Mouse (Mus musculus): ENCODE measurements around the gene Dydc1. TPM values are rescaled to one million over a fixed set of nuclear protein-coding genes. Genes with fewer than 3 reads are reported as not detected.

Gene Dydc1
- polyA plus RNA-seq, 1 experiment from 2014 or later: 0.22 TPM

DNA sequence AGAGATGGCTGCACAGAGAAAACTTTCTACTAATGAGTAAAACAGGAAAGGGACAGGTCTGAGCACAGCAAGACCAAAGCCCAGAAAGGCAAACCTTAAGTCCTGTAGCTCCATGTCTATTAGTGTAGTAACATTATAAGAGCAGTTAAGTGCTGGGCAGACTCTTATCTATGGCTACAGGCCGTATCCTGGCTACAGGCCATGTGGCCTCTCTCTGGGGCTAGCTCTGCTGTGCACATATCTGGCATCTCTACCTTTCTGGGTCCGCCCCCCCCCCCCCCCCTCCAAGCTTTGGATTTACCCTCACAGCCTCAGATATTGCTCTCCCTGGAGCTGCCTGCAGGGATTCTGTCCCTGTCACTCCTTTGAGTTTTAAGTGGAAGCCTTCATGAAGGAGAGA lies 7.5 kb upstream of the Dydc1 start:
- no peak for ATAC-seq (ENCODE audit: low FRiP score)
- no peaks in the 10 kb centered on the region for H3K9me3 ChIP-seq (replicated peaks)
- no peak overlapping the region for H3K4me3 ChIP-seq
- H3K36me3 ChIP-seq: no peaks in the 10 kb centered on the region
- H3K27me3 ChIP-seq: no peaks in the 10 kb centered on the region
- no peak overlapping the region for H3K27ac ChIP-seq
- no peaks in the 10 kb centered on the region for H3K4me1 ChIP-seq
- no peak overlapping the region for H3K4me2 ChIP-seq (replicated peaks)
- 44% methylated on average over 1 of the region's 2 CpGs for WGBS
- H3K9ac ChIP-seq: no peak overlapping the region

DNA sequence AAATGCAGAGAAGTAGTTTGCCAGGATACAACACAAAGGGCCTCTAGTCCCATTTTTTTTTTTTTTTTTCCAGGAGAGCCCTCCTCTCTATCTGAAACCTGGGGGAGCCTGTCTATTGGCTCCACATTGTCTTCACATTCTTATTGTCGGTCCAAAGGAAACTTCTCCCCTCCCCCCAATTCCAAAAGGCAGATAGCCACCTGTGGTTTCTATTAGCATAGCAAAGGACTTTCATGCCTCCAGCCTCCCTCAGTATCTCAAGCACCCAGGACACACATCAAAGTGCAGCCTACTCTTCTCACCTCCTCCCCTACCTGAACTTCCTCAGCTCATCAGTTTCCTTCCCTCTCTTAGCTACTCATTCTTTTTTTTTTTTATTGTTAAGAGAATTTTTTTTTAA lies 6.3 kb upstream of the Dydc1 start:
- Histone ChIP-seq H3K4me3 (no peak overlapping the region), H3K27me3 (no peaks in the 10 kb centered on the region), H3K9me3 (replicated peaks) (no peaks in the 10 kb centered on the region), H3K9ac (no peak overlapping the region), H3K4me1 (no peaks in the 10 kb centered on the region), H3K36me3 (no peaks in the 10 kb centered on the region), H3K27ac (no peak overlapping the region), H3K4me2 (replicated peaks) (no peak overlapping the region)
- ATAC-seq (ENCODE audit: low FRiP score): no peak
- WGBS: 0% methylated on average over 1 of the region's 1 CpGs

DNA sequence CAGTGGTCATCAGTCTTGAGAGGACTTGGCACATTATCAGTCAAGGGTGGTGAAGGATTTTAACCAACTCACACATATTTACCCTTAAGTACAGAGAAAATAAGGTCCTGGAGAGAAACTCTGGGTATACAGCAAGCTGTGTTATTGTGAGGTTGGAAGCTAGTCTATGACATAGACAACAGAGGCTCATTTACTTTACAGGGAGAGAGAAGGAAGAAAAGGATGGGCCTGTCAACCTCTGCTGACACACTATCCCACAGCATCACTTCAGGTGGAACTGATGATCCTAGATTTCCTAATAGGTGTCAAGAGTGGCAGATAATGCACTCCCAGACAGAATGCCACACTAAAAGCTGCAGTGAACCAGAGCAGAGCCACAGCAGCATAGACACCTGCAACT lies 3.6 kb upstream of the Dydc1 start, which contains the start of gene Dydc2:
Gene Dydc2, minus strand, starts transcription at position 101 of the 400 bp plus-strand sequence.
- no peak within 1 kb of the TSS for H3K4me3 ChIP-seq
- H3K9me3 ChIP-seq (replicated peaks): no peaks in the 10 kb centered on the region
- H3K27me3 ChIP-seq: no peaks in the 10 kb centered on the region
- H3K4me2 ChIP-seq (replicated peaks): no peak within 1 kb of the TSS
- no peak for ATAC-seq (ENCODE audit: low FRiP score)
- H3K4me1 ChIP-seq: peaks cover 4% of the 10 kb centered on the region; the same call in 1 of the 2 replicates
- no peak within 1 kb of the TSS for H3K27ac ChIP-seq
- H3K36me3 ChIP-seq: no peaks in the 10 kb centered on the region
- H3K9ac ChIP-seq: no peak within 1 kb of the TSS

DNA sequence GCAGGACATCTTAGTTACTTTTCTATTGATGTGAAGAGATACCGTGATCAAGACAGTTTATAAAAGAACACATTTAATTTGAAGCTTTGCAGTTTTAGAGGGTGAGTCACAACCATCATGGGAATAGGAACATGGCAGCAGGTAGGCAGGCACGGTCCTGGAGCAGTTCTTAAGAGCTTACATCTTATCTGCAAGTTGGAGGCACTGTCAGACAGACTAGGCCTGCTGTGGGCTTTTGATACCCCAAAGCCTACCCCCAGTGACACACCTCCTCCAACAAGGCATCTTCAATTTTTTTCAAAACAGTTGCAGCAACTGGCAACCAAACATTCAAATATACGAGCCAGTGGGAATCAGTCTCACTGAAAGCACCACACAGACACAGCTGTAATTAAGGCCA lies 2.4 kb upstream of the Dydc1 start:
- Histone ChIP-seq H3K27ac (no peak overlapping the region), H3K4me2 (replicated peaks) (no peak overlapping the region), H3K9me3 (replicated peaks) (no peaks in the 10 kb centered on the region), H3K36me3 (no peaks in the 10 kb centered on the region), H3K27me3 (no peaks in the 10 kb centered on the region), H3K9ac (no peak overlapping the region), H3K4me3 (no peak overlapping the region), H3K4me1 (peaks cover 4% of the 10 kb centered on the region; the same call in 1 of the 2 replicates)
- WGBS: 75% methylated on average over 3 of the region's 3 CpGs
- ATAC-seq (ENCODE audit: low FRiP score): no peak

DNA sequence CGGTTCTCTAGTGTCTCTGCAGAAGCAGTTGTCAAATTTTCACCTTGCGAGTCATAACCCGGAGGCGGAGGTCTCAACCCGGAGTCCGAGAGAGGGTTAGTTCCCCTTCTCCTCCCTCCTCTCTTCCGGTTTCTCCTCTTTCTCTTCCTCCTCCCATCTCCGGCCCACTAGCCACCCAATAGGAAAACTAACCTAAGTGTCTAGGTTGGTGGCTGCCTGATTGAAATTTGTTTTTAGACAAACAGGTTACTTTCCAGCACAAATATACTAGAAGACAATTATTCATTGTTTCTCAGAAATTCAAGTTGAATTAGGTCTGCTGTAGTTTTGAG lies 199 bp downstream of the Dydc1 start:
- ATAC-seq (ENCODE audit: low FRiP score): peak; percentile 69; the same call in 1 of the 2 replicates
- peaks cover 4% of the 10 kb centered on the region; the same call in 1 of the 2 replicates for H3K4me1 ChIP-seq
- H3K4me3 ChIP-seq: peak overlapping the region; percentile 41
- H3K27ac ChIP-seq: no peak overlapping the region
- no peaks in the 10 kb centered on the region for H3K9me3 ChIP-seq (replicated peaks)
- peak overlapping the region; percentile 62 for H3K4me2 ChIP-seq (replicated peaks)
- 6% methylated on average over 8 of the region's 8 CpGs for WGBS
- H3K36me3 ChIP-seq: no peaks in the 10 kb centered on the region
- H3K9ac ChIP-seq: 0 out of 2 replicates have a peak overlapping the region, but pooled peaks have one; percentile 35
- no peaks in the 10 kb centered on the region for H3K27me3 ChIP-seq

DNA sequence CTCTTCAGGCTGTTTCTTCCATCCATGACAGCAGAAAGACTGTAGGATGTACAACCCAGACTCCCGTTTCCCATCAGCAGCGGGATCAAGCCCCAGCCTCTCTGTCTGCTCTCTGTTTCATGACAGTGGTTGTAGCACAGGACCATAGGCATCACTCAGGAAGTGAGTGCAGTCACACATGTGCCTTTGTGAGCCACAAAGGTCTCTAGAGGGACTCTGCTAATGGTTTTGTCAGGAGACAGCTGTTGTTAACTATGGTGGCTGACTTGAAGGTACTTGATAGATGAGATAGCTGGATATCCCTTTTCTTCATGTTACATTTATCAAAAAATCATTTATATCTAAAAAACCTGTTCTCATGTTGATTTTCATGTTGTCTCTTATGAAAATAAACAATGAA lies 9.7 kb downstream of the Dydc1 start:
- Histone ChIP-seq H3K27ac (no peak overlapping the region), H3K36me3 (no peaks in the 10 kb centered on the region), H3K4me2 (replicated peaks) (no peak overlapping the region), H3K9ac (no peak overlapping the region), H3K27me3 (no peaks in the 10 kb centered on the region), H3K9me3 (replicated peaks) (no peaks in the 10 kb centered on the region), H3K4me3 (no peak overlapping the region), H3K4me1 (no peaks in the 10 kb centered on the region)
- no peak for ATAC-seq (ENCODE audit: low FRiP score)
- 82% methylated on average over 2 of the region's 2 CpGs for WGBS

DNA sequence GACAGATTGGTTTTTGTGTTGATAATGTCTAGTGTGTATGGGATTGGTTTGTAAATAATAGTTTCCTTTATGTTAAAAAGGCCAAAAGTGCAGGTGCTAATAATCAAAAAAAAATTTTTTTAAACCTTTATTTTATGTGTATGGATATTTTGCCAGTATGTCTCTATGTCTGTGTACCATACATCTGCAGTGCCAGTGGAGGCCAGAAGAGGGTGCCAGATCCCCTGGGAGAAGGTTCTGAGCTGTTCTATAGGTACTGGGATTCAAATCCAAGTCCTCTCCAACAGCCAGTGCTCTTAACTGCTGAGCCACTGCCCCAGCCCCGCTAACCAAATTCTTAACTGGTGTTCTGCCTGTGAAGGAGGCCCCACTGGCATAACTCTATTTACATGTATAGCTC lies 14.8 kb downstream of the Dydc1 start:
- Histone ChIP-seq H3K4me2 (replicated peaks) (no peak overlapping the region), H3K4me1 (no peaks in the 10 kb centered on the region), H3K4me3 (no peak overlapping the region), H3K9me3 (replicated peaks) (no peaks in the 10 kb centered on the region), H3K27me3 (no peaks in the 10 kb centered on the region), H3K36me3 (no peaks in the 10 kb centered on the region), H3K27ac (no peak overlapping the region), H3K9ac (no peak overlapping the region)
- ATAC-seq (ENCODE audit: low FRiP score): no peak
- WGBS: 82% methylated on average over 1 of the region's 1 CpGs

DNA sequence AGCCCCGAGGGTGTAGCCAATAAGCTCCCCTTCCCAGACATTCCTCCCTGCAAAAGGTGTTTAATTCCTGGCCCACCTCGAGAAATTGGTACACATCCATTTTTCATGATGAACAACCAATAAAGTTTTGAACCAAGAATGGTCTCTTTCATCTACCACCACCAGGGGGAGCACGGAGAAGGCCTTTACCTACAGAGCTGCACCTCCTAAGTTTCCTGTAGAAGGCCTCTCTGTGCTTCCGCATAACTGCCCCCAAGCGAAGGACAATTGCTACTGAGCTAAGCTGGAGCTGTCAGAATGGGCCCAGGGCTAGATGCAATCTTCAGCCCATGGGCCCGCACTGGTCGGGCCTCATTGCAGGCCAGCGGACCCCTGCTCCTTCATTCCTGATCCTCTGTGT lies 18.1 kb downstream of the Dydc1 start:
- H3K4me2 ChIP-seq (replicated peaks): no peak overlapping the region
- no peaks in the 10 kb centered on the region for H3K36me3 ChIP-seq
- H3K9ac ChIP-seq: no peak overlapping the region
- H3K27ac ChIP-seq: no peak overlapping the region
- no peaks in the 10 kb centered on the region for H3K4me1 ChIP-seq
- ATAC-seq (ENCODE audit: low FRiP score): no peak
- WGBS: 45% methylated on average over 8 of the region's 8 CpGs
- H3K27me3 ChIP-seq: no peaks in the 10 kb centered on the region
- no peaks in the 10 kb centered on the region for H3K9me3 ChIP-seq (replicated peaks)
- H3K4me3 ChIP-seq: no peak overlapping the region

DNA sequence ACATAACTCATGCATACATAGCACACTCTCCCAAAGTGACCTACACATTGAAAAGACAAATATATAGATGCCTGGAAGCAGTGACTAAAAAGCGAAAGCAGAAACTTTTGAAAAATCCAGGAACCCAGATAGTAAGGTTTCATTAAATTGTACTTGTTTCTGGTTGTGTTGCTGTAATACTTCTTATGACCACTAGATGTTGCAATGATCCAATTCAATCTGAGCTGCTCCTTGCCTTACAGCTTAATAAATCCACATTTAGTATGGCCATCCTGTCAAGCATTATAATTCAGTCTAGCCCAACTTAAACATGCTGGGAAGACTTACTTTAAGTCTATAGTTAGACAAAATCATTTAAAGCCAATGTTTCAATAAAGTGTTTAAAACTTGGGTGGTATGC lies 21.4 kb downstream of the Dydc1 start:
- Histone ChIP-seq H3K4me1 (no peaks in the 10 kb centered on the region), H3K4me2 (replicated peaks) (no peak overlapping the region), H3K9me3 (replicated peaks) (no peaks in the 10 kb centered on the region), H3K4me3 (no peak overlapping the region), H3K27ac (no peak overlapping the region), H3K27me3 (no peaks in the 10 kb centered on the region), H3K36me3 (no peaks in the 10 kb centered on the region), H3K9ac (no peak overlapping the region)
- ATAC-seq (ENCODE audit: low FRiP score): no peak
- WGBS: 54% methylated on average over 1 of the region's 1 CpGs

DNA sequence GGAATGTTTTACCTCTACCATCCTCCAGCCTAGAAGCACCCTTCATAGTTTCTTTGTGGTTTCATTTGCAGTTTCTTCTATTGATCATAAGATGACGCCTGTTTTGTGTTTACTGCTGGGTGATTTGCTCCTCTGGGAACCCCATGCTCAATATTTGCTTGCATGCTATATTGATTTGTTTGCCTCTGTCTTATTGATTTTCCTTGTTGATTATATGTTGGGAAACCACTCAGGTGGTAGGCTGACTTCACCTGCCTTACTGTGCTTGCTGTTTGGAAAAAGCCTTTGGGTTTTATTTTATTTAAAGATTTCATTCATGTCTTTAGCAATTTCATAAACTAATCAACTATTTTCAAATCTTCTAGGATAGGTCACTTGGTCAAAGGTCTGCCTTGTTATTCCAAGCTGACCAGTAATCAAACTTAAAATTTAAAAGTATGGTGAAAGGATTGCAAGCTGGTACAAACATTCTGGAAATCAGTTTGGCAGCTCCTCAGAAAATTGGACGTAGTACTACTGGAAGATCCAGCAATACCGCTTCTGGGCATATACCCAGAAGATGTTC lies 23.7 kb downstream of the Dydc1 start:
- Histone ChIP-seq H3K4me1 (no peaks in the 10 kb centered on the region), H3K27me3 (no peaks in the 10 kb centered on the region), H3K27ac (no peak overlapping the region), H3K4me3 (no peak overlapping the region), H3K9ac (no peak overlapping the region), H3K9me3 (replicated peaks) (no peaks in the 10 kb centered on the region), H3K4me2 (replicated peaks) (no peak overlapping the region), H3K36me3 (no peaks in the 10 kb centered on the region)
- no peak for ATAC-seq (ENCODE audit: low FRiP score)
- WGBS: 86% methylated on average over 3 of the region's 3 CpGs

DNA sequence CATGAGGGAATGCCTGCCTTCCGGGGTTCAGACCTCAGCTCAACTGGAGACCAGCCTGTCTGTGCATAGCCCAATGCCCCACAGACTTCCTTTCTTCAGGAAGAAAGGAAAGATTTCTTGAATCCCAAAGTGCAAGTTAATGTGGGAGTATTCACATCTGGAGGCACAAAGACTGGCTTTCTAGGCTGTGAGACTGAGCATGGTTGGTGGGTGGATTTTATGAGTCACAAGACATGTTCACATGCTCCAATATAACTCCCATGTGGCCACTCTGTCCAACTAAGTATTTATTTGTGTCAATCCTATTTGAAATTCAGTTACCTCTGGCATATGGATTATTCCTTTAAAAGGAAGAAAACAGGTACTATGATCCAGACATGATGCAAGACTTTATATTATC lies 26.0 kb downstream of the Dydc1 start:
- Histone ChIP-seq H3K36me3 (no peaks in the 10 kb centered on the region), H3K4me2 (replicated peaks) (no peak overlapping the region), H3K27me3 (no peaks in the 10 kb centered on the region), H3K27ac (no peak overlapping the region), H3K9ac (no peak overlapping the region), H3K4me1 (no peaks in the 10 kb centered on the region), H3K4me3 (no peak overlapping the region), H3K9me3 (replicated peaks) (no peaks in the 10 kb centered on the region)
- no peak for ATAC-seq (ENCODE audit: low FRiP score)
- WGBS: 92% methylated on average over 1 of the region's 1 CpGs

DNA sequence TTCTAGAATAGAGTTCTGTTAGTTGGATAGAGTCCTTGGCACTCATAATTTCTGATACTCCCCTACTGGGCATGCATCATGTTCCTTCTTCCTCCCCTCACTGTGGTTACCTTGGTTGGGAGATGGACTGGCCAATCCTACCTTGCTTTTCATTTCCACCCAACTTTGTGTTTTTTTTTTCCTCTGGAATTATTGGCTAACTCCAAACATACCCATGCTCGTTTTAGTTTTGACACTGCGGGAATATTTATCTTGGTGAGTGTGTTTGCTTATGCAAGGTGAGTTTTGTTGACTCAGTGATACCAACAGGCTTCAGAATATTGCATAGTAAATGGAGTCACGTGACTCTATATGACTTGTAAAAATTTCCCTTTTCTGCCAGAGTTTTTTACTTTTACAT lies 28.0 kb downstream of the Dydc1 start:
- WGBS: 90% methylated on average over 3 of the region's 3 CpGs
- Histone ChIP-seq H3K9me3 (replicated peaks) (no peaks in the 10 kb centered on the region), H3K4me2 (replicated peaks) (no peak overlapping the region)

DNA sequence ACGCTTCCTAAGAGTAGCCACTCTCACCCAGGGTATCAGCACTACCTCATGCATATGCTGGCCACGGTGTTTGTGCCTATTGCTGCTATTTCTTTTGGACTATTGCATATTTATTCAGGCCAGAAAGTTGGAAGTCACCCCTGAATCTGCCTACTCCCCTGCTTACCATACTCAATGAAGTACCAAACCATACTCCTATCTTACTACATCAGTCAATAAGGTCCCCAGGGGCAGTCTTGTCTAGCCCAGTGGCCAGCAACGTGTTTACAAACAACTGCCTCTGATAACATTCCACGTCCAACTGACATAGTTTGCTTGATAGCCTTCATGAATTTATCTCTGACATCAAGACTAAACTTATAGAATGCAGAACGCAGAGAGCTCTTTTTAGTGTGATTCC lies 28.5 kb downstream of the Dydc1 start:
- H3K4me3 ChIP-seq: no peak overlapping the region
- no peak overlapping the region for H3K9ac ChIP-seq
- H3K4me2 ChIP-seq (replicated peaks): no peak overlapping the region
- no peaks in the 10 kb centered on the region for H3K4me1 ChIP-seq
- H3K27ac ChIP-seq: no peak overlapping the region
- no peaks in the 10 kb centered on the region for H3K9me3 ChIP-seq (replicated peaks)
- 90% methylated on average over 5 of the region's 5 CpGs for WGBS
- ATAC-seq (ENCODE audit: low FRiP score): no peak
- H3K36me3 ChIP-seq: no peaks in the 10 kb centered on the region
- H3K27me3 ChIP-seq: no peaks in the 10 kb centered on the region

More for the DNA sequence above, 28.0 kb downstream of the Dydc1 start:
- no peaks in the 10 kb centered on the region for H3K36me3 ChIP-seq
- H3K27ac ChIP-seq: no peak overlapping the region
- no peaks in the 10 kb centered on the region for H3K4me1 ChIP-seq
- no peak overlapping the region for H3K9ac ChIP-seq
- ATAC-seq (ENCODE audit: low FRiP score): no peak
- no peak overlapping the region for H3K4me3 ChIP-seq
- H3K27me3 ChIP-seq: no peaks in the 10 kb centered on the region

Measured in hindbrain, embryonic 12.5 days (tissue).